Mouse (Mus musculus) right cerebral cortex, postnatal 14 days (tissue): ENCODE results near the gene Pip5k1c.
A peak's percentile ranks its signal among the peaks of the same experiment; 100 is the strongest.

Experiments
- DNase-seq: peaks from one replicate; pipeline ENCODE4 v3.0.0; 2022

The Pip5k1c gene

DNA sequence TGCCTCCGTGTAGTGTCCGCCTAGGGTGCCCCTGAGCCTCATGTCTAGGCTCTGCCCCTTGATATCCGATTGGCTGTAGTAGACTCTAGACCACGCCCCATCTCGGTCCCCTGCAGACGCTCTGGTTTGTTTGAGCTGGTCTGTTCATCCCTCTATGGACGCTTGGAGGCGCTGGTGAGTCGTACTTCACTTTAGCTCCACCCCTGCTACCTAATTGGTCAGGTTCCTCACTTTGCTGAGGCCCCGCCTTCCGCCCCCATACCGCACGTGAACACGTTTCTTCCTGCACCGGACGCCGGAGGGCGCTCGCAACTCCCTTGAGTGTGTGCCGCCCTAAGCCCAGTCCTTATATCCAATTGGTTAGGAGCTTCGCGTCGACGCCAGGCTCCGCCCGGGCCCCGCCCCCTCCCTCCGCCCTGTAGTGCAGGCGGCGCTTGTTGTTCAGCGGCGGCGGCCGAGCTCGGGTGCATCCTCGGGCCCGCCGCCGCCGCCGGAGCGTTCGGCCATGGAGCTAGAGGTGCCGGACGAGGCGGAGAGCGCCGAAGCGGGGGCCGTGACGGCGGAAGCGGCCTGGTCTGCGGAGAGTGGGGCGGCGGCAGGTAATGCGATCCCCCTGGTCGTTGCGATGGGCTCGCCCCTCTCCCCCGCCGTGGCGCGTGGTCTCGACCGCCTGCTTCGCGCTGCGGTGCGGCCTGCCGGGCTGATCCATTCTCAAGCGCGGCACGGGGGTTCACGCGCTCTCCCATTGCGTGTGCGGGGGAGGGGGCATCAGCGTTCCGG is at the start of gene Pip5k1c:
TSS of gene Pip5k1c (plus strand) at position 410 of the 780 bp plus-strand sequence.
- DNase-seq = peak; percentile 100

DNA sequence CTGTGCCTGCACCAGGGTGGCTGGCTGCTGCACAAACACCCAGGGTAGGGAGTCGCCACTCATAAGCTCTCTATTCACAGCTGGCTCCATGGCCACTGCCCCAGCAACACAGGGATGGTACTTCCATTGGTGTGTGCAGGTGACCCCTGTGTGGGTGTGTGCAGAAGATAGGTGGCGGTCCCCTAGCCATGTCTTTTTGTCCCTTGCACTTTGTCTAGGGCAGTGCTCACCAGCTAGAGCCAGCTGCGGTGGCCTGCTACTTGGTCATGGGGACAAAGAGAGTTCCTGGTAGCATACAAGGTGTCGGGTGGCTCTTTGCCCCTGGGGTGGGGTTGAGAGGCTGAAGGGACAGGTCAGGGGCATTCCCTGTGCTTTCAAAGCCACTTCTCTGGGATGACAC is 48.6 kb upstream of the Pip5k1c start:
- DNase-seq = peak; percentile 13

DNA sequence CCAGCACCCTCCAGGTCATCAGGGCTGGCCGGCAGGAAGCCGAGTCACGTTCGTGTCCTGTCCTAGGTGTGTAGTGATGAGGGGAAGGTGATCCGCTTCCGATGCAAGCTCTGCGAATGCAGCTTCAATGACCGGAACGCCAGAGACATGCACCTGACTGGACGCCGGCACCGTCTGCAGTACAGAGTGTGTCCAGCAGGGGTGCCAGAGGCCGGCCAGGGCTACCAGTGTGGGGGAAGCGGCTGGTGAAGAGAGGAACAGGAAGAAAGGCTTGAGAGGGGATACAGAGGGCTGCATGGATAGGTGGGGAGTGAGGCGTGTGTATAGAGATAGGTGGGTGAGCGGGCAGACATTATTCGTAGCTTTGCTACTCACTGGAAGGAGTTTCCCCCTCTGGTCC is 48.2 kb upstream of the Pip5k1c start:
- DNase-seq = peak; percentile 83

DNA sequence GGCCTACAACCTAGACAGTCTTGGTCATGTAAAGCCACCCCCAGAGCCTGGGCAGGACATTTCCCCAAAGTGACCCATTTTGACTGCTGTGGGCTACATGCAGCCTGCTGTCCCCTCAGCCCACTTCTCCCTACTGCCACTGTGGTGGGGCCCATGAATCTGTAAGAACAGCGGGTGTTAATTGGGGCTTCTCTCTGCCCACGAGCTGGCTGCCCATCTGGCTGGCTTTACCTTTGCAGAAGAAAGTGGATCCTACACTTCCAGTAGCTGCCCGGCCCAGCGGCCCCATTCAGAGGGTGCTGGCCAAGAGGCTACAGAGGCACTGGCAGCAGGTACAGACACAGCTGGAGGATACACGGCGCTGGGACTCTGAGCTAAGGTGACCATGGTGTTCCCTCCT is 47.6 kb upstream of the Pip5k1c start:
- DNase-seq = peak; percentile 20

DNA sequence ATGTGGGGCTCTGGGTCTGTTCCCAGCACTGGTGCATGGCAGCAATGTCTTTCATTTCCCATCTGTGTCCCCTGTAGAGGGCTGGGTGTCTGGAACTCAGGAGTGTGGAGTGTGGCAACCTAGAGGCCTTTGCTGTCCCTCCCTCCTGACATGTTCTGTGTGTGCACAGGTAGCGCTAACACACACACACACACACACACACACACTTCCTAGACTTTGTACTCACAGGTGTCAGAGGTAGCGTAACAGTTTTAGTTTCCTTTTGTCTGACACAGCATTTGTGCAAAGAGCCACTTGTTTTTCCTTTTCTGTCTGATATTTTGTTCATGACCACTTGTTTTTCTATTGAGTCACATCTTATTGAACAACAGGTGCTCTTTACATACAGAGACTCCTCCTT is 45.0 kb upstream of the Pip5k1c start:
- no peak for DNase-seq

DNA sequence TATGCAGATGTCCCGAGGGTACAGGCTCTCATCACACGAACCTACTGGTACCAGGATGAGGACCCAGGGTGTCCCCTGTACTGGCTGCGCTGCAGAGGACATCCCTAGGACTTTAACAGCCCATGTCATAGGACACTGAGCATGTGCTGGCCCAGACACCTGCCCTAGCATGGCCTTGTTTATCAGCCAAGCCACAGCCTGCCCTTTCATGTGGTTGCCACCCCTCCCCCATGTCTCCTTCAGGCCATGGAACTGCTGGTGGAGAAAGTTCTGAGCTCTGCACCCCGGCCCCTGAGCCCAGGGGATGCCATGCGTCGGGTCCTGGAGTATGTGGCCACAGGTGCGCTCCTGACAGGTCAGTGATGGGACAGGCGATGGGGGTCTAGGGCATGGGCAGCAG is 43.3 kb upstream of the Pip5k1c start:
- DNase-seq = peak; percentile 5

DNA sequence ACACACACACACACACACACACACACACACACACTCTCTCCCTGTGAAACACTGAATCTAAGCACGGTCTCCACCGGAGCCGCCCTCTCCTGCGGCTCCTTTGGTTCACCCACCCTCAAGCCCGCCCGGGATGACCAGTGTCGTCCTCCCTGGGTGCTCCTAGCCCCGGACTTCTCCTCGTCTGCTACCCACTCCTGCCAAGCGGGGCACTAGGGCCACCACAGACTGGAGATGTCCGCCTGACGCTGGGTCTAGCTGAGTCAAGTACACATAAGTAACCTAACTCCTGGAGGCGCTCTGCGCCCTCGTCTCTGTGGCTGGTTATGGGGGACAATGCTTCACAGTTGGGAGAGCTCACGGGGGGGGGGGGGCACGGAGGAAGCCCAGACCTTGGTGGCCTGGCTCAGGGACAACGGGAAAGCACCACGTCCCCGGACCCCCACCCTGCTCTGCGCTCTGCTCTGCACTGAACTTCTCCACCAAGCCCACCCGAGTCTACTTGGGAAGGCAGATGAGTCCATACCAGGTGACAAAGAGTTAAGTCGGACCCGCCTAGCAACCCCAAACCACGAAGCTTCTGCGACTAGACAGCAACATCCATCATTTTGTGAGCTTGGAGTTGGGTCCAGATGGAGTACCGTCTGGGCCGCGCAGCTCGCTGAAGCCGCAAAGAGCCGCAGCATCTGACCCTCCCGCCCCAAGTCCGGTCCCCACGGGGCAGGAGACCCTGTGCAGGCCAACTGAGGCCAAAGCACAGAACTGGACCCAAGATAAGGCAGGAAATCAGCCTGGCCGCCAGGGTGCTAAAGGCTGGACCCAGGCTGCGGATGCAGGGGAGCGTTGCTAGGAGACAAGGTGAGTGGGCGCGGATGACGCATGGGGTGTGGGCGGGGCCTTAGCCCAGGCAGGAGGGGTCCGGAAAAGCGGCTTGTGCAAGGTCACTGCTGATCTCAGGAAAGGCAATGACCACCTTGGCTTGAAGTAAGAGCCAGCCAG is 40.0 kb upstream of the Pip5k1c start, which contains the start of gene Matk:
TSS of gene Matk (plus strand) at position 512 of the 996 bp plus-strand sequence.
- peak; percentile 87 for DNase-seq

DNA sequence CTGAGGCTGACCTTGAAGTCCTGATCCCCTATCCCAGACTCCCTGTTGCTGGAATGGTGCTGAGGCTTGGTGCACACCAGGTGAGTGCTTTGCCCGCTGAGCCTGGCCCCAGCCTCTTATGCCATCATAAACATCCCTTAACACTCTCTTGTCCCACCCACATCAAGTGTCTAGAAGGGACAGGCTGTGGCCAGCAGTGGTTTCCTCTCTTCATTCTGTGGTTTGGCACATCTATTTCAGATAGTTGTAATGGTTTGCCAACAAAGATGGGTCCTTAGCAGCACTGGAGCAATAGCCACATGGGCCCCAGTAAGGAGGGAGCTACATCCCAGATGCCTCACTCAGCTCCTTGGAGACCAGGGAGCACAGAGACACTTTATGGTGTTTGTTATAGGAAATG is 37.9 kb upstream of the Pip5k1c start:
- DNase-seq = no peak

DNA sequence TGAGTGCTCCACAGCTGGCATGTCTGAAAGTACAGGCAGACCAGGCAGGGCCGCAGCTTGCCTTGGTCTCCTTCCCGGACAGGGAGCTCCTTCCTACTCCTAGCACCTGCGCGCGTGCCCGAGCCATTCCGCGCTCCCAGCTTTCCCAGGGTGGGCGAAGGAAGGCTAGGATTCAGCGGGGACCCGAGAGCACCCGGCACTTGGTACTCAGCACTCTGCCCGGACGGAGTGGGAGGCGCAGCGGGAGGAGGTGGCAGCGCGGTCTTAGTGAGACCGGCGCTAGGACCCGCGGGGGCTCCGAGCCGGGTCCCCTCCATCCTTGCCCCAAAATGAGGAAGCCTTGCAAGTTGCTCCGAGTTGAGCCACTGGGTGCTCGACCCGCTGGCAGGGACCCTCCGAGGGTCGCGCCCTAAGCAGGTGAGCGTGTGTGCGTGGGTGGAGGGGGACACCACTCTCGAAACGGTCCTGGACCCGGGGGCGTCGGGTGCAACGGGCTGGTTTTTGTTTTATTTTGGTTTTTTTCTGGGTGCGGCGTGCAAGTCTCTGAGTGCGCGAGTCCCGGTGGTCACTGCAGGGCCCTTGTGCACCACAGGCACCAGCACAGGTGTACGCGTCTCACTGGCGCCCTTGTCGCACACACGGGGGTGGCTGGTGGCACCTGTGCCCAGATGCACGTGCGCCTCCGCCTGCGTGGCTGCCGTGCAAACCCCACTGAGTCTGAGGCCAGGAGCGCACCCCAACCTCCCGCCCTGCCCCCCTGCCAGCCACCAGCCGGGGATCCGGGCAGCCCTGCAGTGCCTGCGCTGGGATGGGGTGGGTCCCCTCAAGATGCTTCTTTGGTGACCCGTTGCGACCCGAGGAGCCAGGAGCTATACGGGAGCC is 35.4 kb upstream of the Pip5k1c start:
- DNase-seq = peak; percentile 55

DNA sequence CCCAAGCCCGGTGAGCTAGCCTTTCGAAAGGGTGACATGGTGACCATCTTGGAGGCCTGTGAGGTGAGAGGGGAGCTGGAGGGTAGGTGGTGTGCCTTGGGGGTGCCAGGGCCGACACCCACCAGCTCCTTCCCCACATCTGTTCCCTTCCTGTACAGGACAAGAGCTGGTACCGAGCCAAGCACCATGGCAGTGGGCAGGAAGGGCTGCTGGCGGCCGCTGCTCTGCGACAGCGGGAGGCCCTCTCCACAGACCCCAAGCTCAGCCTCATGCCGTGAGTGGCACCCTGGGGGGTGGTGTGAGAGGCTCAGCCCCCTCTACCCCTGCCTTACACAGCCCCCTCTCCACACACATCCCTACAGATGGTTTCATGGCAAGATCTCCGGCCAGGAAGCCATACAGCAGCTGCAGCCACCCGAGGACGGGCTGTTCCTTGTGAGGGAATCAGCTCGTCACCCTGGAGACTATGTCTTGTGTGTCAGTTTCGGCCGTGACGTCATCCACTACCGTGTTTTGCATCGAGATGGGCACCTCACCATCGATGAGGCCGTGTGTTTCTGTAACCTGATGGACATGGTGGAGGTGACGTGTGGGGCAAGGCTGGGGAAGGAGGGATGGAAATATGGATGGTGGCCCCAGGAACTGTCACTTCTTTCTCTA is 33.4 kb upstream of the Pip5k1c start:
- no peak for DNase-seq

DNA sequence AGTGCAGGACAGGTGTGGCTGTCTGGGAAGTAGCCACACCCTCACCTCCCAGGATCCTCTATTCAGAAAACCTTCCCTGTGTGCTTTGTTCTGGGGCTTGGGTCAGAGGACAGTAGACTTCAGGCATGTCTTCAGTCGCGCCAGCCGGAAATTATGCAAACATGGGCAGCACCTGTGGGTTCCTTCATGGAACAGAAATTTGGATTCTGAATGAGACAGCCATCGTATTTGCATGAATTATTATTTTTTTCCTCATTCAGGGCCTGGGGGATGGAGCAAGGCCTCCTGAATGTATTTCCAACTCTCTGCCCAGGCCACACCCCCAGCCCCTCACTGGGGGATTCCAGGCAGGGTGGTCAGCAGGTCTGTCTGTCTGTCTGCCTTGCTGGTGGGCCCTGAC is 31.7 kb upstream of the Pip5k1c start:
- DNase-seq = no peak

DNA sequence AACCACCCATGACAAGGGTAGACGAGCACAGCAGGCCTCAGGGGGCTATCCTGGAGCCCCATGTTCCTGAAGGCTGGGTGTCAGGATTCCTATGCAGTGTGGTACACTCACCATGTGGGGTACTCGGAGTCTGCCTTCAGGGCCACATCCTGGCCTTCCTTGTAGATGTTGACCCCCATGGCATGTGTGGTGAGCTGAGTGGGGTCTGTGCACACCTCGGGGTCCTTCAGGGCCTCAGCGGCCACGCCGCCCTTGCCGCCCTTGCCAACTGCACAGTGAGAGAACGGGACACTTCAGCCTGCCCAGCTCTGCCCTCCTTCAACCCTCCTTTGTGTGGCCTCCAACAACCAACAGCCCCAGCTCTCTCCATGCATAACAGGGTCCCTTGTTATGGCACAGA is 27.2 kb upstream of the Pip5k1c start:
- no peak for DNase-seq

DNA sequence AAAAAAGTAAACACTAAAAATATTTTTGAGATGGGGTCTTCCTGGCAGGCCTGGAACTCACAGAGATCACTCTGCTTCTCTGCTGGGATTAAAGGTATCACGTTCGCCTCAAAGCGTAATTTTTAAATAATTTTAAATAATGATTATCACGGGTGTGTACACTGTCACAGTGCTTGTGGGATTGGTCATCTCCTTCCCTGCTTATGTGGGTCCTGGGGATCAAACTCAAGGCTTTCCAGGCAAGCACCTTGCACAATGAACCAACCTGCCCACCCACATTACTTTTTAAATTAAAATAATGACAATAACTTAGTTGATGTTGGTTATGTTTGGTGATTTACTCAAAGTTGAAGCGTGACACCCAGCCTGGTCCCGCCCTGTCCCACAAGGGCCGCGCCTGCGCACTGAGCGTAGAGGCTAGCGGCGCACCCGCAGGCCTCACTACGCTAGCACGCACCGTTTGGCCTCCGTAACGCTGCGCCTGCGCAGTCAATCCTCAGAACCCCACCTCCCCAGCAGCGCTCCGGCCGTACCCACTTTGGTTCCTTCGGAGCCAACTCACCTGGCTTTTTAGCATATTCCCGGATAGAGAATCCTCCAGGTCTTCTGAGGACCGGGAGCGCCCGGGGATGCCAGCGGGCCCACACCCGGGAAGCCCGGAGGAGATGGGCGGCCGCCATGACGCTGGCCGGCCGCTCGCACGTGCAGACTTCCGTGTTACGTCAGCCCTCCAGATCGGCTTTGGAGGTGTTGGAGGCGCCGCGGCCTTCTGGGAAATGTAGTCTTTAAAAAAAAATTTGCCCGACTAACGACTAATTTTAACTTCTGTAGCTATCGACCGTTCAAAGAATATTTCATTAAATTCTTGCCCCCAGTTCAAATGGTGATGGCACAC is 26.3 kb upstream of the Pip5k1c start, which contains the start of the genes Mrpl54 and Apba3:
TSS of gene Mrpl54 (minus strand) at position 724 of the 895 bp plus-strand sequence.
TSS of gene Apba3 (plus strand) at position 750 of the 895 bp plus-strand sequence.
- DNase-seq = peak; percentile 97

DNA sequence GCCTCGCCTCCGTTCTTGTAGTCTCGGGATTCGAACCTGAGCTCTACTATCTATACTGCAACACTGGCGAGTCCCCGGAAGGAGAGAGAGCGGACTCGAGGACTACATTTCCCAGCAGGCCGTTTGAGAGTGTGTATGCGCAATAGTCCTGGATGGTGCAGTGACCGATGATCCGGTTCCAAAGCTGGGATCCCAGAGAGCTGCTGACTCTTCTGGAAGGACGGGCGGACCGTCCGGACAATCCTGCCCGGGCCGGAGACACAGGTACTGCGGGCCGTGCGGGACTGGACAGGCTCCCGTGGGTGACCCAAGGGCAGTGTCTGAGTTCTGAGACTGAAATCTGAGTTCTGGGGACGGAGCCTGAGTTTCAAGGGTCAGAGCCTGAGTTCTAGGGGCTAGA is 24.7 kb upstream of the Pip5k1c start:
- DNase-seq = peak; percentile 72

DNA sequence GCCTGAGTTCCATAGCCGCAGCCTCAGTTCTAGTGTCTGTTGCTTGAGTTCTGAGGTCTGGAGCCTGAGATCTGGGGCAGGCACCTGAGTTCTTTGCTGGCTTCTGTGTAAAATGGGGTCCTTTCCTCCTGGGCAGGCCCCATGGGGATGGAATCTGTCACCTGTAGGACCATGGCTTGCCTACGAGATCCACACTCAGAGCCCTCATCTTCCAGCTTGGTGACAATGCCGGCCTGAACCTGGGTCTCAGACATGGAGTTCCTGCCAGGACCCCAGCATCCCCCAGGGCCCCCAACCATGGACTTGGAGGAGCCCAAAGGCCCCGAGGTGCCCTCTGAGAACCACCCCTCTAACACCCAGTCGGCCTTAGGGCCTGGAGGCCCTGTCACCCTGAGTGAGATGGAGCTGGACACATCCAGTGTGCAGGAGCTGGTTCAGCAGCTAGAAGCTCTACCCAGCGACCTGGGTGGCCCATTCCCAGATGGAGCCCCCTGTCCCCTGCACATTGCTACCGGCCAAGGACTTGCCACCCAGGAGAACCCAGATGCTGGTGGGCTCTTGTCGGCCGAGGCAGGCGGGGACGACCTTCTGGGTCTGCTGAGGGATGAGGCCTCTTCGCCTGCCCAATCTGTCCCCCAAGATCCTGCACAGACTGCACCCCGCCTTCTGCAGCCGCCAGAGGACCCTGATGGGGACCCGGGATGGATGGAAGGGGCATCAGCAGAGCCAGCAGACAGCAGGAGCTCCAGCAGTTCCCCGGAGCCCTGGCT is 23.9 kb upstream of the Pip5k1c start:
- DNase-seq = no peak

DNA sequence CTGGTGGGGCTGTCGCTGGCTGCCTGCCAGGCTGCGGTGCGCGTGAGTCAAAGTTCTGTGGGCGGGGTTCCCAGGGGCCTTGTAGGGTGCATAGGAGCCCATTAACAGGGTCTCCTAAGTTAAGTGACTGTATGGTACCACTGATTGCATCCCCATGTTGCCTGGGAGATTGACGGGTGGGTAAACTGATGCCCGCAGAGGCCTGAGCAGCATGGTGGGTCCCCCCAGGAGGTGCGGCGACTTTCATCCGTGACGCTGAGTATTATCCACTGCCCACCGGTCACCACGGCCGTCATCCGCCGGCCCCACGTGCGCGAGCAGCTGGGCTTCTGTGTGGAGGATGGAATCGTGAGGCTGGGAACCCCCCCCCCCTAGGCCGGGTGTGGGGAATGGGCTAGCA is 20.4 kb upstream of the Pip5k1c start:
- no peak for DNase-seq

DNA sequence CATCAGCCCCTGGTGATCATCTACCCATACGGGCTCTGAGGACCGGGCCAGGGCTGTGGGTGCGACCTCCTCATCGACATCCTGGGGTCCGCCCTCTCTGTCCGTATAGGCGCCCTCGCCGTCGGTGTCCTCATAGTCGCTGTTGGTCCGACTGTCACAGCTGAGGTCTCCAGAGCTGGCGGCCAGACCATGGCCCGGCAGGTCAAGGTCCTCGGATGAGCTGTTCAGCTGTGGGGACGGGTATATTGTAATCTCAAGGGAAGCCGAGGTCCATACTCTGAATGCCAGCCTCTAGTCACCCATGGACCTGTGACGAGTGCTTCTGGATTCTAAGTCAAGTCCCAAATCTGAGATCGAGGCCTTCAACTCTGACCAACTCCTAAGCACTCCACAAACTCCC is 18.9 kb upstream of the Pip5k1c start:
- no peak for DNase-seq

DNA sequence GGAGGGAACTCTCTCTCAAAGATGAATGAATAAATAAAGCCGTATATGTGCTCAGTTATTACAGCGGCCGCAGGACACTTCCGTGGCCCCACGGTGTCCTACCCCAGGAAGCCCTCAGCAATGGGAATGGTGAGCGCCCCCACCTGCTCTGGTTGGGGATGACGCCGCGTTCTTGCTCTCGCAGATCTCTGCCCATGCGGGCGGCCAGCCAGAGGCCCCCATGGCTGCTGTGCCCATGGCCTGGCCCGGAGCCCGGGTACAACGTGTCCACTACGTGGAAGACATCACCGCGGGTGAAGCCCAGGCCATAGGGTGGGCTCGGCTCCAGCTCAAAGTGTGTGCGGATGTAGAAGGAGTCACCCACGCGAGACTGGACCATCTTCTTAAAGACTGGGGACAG is 15.1 kb upstream of the Pip5k1c start:
- DNase-seq = no peak

DNA sequence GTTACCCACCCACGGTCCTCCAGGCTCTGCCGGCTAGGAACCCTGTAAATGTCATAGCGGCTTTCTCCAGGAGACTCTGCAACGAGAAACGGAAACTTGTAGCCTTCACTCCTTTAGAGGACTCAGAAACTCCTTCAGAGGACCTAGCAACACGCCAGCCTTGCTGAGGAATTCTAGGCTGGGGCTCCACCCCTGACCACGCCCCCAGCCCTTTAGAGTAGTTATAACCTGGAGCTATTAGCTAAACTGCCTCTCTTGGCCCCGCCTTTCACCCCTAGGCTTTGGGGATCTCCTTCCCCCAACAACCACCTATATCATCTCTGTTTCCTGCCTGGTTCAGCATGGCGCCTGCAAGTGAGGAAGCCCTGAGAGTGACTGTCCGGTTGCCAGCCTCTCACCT is 13.3 kb upstream of the Pip5k1c start:
- DNase-seq = no peak

DNA sequence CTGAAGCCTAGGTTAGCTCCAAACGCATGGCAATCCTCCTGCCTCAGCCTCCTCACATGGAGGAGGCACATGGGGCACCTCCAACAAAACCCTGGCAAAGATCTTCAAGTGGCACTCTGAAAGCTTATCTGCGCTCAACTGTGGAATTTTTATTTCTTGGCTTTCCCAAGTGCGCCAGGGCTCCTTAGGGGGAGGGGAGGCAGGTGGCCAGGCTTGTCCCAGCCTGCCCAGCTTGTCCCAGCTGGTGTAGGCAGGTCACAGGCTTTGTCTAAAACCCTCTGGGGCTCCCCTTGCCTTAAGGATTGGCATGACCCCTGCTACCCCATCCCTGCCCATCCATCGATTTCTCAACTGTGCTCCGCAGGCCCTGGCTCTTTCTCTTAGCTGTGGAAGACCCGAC is 8.6 kb upstream of the Pip5k1c start:
- no peak for DNase-seq
